Mouse (Mus musculus) ovary, postnatal 36 days (tissue): ENCODE results near the gene Csf3r.

ENCODE experiments used
- DNase-seq: peaks from one replicate; pipeline ENCODE4 v3.0.0; 2022; ENCODE audit warnings: low spot score, mixed read lengths

The Csf3r gene

GRCm38 (mm10) chr4:126057207-126058133 lies 33.1 kb downstream of the Csf3r start:
- DNase-seq, result no peak

- peak; percentile 86 for DNase-seq
These were observed 34.0 kb downstream of the Csf3r start, which contains the start of gene Oscp1 for GRCm38 (mm10) chr4:126058134-126058996. TSS of gene Oscp1 (plus strand) at chr4:126058565.

- no peak for DNase-seq
These were observed 34.6 kb downstream of the Csf3r start for GRCm38 (mm10) chr4:126058997-126059362.

GRCm38 (mm10) chr4:126062856-126063255 lies 38.5 kb downstream of the Csf3r start:
- no peak for DNase-seq

GRCm38 (mm10) chr4:126065241-126065640 lies 40.9 kb downstream of the Csf3r start:
- DNase-seq, result peak; percentile 29

- DNase-seq, result no peak
These were observed 43.2 kb downstream of the Csf3r start for GRCm38 (mm10) chr4:126067401-126068077.

GRCm38 (mm10) chr4:126068842-126069241 lies 44.5 kb downstream of the Csf3r start:
- DNase-seq, result no peak

- no peak for DNase-seq
These were observed 53.5 kb downstream of the Csf3r start for GRCm38 (mm10) chr4:126077833-126078232.

GRCm38 (mm10) chr4:126079266-126079665 lies 54.9 kb downstream of the Csf3r start:
- peak; percentile 49 for DNase-seq

GRCm38 (mm10) chr4:126081601-126082000 lies 57.3 kb downstream of the Csf3r start:
- no peak for DNase-seq

GRCm38 (mm10) chr4:126083021-126083420 lies 58.7 kb downstream of the Csf3r start:
- no peak for DNase-seq

GRCm38 (mm10) chr4:126084382-126084781 lies 60.0 kb downstream of the Csf3r start:
- no peak for DNase-seq

GRCm38 (mm10) chr4:126085996-126086576 lies 61.7 kb downstream of the Csf3r start:
- peak; percentile 75 for DNase-seq

GRCm38 (mm10) chr4:126090101-126090847 lies 65.9 kb downstream of the Csf3r start:
- no peak for DNase-seq

- no peak for DNase-seq
These were observed 66.4 kb downstream of the Csf3r start for GRCm38 (mm10) chr4:126090848-126091124.

GRCm38 (mm10) chr4:126091873-126092272 lies 67.5 kb downstream of the Csf3r start:
- DNase-seq, result no peak
